10 mouse cellular contexts compared by ENCODE assay signal in genomic region chr2:25970426-25970825, GRCm38 (mm10). TPM values are rescaled to one million over a fixed set of nuclear protein-coding genes. Genes with fewer than 3 reads are reported as not detected.
DNase-seq lines count a peak whose midpoint lies in the region; ATAC-seq and TF ChIP-seq lines count a peak whose summit lies in the region.
"Had no signal": no experiment of that assay in that cellular context is flagged by ENCODE, and none has a peak within 500 bp of the region (broad histone marks: within the 10 kb centered on the region; RNA-seq: fewer than 3 reads in every experiment).

No protein-coding gene starts in this region.

- peaks cover 7% of the 10 kb centered on the region for H3K36me3 ChIP-seq in liver, postnatal 0 days (replicated peaks; ENCODE audit: insufficient read depth, low read length)

- peak; percentile 83 for DNase-seq in gastrocnemius, adult 2 months
- DNase-seq in gastrocnemius, postnatal 25 days: no peak
- peak; percentile 18 for DNase-seq in lung, postnatal 14 days
- DNase-seq in lung, adult 2 months: no peak
- peak; percentile 32 for DNase-seq in gastrocnemius, postnatal 10 days
- no peak for DNase-seq in liver, postnatal 0 days
- DNase-seq in urinary bladder, postnatal 14 days (ENCODE audit: low spot score): no peak
- DNase-seq in urinary bladder, adult 2 months (ENCODE audit: low spot score): no peak
- DNase-seq: spleen, adult 18-20 months had no signal

- H3K9ac ChIP-seq in liver, postnatal 0 days (replicated peaks): no peak overlapping the region; the same call in 1 of the 2 replicates
- H3K9ac ChIP-seq: hindbrain, embryonic 15.5 days had no signal

- TF ChIP-seq EP300 in liver, postnatal 0 days (IDR thresholded peaks at IDR 0.05; ENCODE audit: low read depth): no peak

- no peaks in the 10 kb centered on the region for H3K9me3 ChIP-seq in liver, postnatal 0 days (ENCODE audit: low read length)
- H3K9me3 ChIP-seq: hindbrain, embryonic 15.5 days had no signal

- no peak for TF ChIP-seq CTCF in gastrocnemius, adult 2 months (IDR thresholded peaks at IDR 0.05)
- TF ChIP-seq CTCF in lung, adult 2 months (IDR thresholded peaks at IDR 0.05; ENCODE audit: insufficient read depth, low read length): no peak
- no peak for TF ChIP-seq CTCF in liver, postnatal 0 days (IDR thresholded peaks at IDR 0.05; ENCODE audit: low read depth)

- H3K4me2 ChIP-seq in liver, postnatal 0 days (ENCODE audit: low read depth, low read length): no peak overlapping the region
- H3K4me2 ChIP-seq: hindbrain, embryonic 15.5 days had no signal

- no peak overlapping the region for H3K4me3 ChIP-seq in gastrocnemius, adult 2 months
- no peak overlapping the region for H3K4me3 ChIP-seq in lung, adult 2 months (replicated peaks; ENCODE audit: extremely low read depth, low read depth, low read length)
- no peak overlapping the region for H3K4me3 ChIP-seq in liver, postnatal 0 days (ENCODE audit: low read depth, low read length)
- H3K4me3 ChIP-seq: hindbrain, embryonic 15.5 days had no signal

- peak overlapping the region; percentile 66 for H3K27ac ChIP-seq in gastrocnemius, adult 2 months
- H3K27ac ChIP-seq in liver, postnatal 0 days (ENCODE audit: low read depth): 0 out of 2 replicates have a peak overlapping the region, but pooled peaks have one; percentile 22
- H3K27ac ChIP-seq: hindbrain, embryonic 15.5 days had no signal

- no peak for ATAC-seq in liver, postnatal 0 days

- intact Hi-C loops in gastrocnemius, adult 2 months (cut with DNase I): no loop called here

- no peak for TF ChIP-seq POLR2A in lung, adult 2 months (IDR thresholded peaks at IDR 0.05; ENCODE audit: borderline replicate concordance, extremely low read depth, low read depth, low read length)

- no peaks in the 10 kb centered on the region for H3K27me3 ChIP-seq in liver, postnatal 0 days (ENCODE audit: insufficient read depth, low read length)
- H3K27me3 ChIP-seq: hindbrain, embryonic 15.5 days had no signal

- WGBS in lung, adult 2 months: 40% methylated on average over 2 of the region's 2 CpGs
- WGBS in liver, postnatal 0 days (ENCODE audit: insufficient replicate concordance): 54% methylated on average over 2 of the region's 2 CpGs

- H3K4me1 ChIP-seq in lung, adult 2 months (ENCODE audit: control insufficient read depth, insufficient read depth, low read length): peaks cover 18% of the 10 kb centered on the region
- peaks cover 9% of the 10 kb centered on the region for H3K4me1 ChIP-seq in liver, postnatal 0 days (ENCODE audit: insufficient read depth)

RNA-seq across cellular contexts. Expression of gene Camsap1, which starts 12.7 kb away (rescaled TPM):
- 10 to 100 TPM; 43.7 to 55.7 TPM for total RNA-seq in gastrocnemius, adult 2 months (2021)
- 10 to 100 TPM; 25.7 to 42.1 TPM for total RNA-seq in gastrocnemius, postnatal 25 days (2021)
- 7.7 and 7.9 TPM in 2 replicates for polyA plus RNA-seq in lung, adult 2 months (2012; rRNA removed)
- total RNA-seq in gastrocnemius, postnatal 10 days (2021): 10 to 100 TPM; 29.5 to 34.8 TPM
- polyA plus RNA-seq in liver, postnatal 0 days (2015; fragmentation: Nextera tagmentation; extraction: Ambion mirVana): 3.1 and 3.3 TPM in 2 replicates
- polyA plus RNA-seq in urinary bladder, adult 2 months (2012; rRNA removed): 7.4 and 12.4 TPM in 2 replicates

RNA-seq across cellular contexts. Expression of gene Ubac1, which starts 51.1 kb away (rescaled TPM):
- total RNA-seq in gastrocnemius, adult 2 months (2021): 100 to 1,000 TPM; 223 to 239 TPM
- total RNA-seq in gastrocnemius, postnatal 25 days (2021): 100 to 1,000 TPM; 224 to 227 TPM
- polyA plus RNA-seq in lung, adult 2 months (2012; rRNA removed): 29.3 and 38.1 TPM in 2 replicates
- total RNA-seq in gastrocnemius, postnatal 10 days (2021): 100 to 1,000 TPM; 185 to 191 TPM
- polyA plus RNA-seq in liver, postnatal 0 days (2015; fragmentation: Nextera tagmentation; extraction: Ambion mirVana): 175 and 183 TPM in 2 replicates
- polyA plus RNA-seq in urinary bladder, adult 2 months (2012; rRNA removed): 56.6 and 62.4 TPM in 2 replicates

Comparison
In these comparisons a context has a peak if more than half of its experiments do, and no peak if none do; other contexts are left out.
1. DNase-seq: peak in gastrocnemius, adult 2 months (single experiment), lung, postnatal 14 days (single experiment) and gastrocnemius, postnatal 10 days (single experiment); none in gastrocnemius, postnatal 25 days (single experiment), lung, adult 2 months (single experiment), liver, postnatal 0 days (single experiment), urinary bladder, postnatal 14 days (single experiment) and urinary bladder, adult 2 months (single experiment).